Mouse (Mus musculus): ENCODE measurements around the gene Pga5. TPM values are rescaled to one million over a fixed set of nuclear protein-coding genes. Genes with fewer than 3 reads are reported as not detected.

Gene Pga5
- not detected in 2 replicates for polyA plus RNA-seq (2016; fragmentation: Nextera tagmentation; extraction: Ambion mirVana)

DNA sequence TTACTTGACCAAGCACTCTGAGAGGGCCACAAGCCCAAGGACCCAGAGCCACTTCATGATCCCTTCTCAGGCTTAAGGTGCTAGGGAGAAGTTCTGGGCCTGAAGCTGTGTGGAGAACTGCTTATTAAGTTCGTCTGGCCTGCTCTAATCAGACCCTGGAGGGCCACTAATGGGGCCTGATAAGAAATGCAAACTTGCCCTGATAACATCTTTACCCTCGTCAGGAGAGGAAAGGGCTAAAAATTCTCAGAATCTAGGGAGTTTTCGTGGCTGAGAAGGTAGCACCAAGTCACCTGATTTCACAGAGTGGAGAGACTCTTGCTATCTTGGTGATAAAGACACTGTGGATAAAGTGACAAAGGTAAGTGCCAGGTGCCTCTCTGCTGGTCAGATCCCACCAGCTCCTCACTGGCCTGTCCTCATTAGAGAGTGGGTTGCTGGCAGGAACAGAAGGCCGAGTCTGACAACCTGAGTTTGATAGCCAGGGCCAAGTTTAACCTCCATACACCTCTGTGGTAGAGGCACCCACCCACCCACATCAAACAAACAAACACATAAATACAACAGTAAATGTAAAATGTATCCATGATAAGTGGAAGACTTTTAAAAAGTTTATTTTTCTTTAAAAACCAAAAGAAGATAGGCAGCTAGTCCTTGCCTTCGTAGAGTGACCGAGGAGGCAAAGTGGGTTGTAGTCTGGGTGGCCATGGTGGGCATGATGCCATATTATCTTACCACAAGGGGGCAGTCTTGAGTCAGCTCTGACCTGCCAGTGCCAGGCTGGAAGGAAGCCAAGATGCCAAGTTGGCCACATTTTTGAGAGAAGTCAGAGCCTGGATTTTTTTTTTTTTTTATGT, at the start of gene Pga5:
Pga5 (minus strand) TSS at position 157 of the 857 bp plus-strand sequence.
- no peak within 1 kb of the TSS for H3K4me3 ChIP-seq
- H3K4me2 ChIP-seq (replicated peaks), result no peak within 1 kb of the TSS
- peak; percentile 72; the same call in 1 of the 2 replicates for ATAC-seq (ENCODE audit: low FRiP score)
- H3K4me1 ChIP-seq, result no peaks in the 10 kb centered on the region
- WGBS, result 50% methylated on average over 6 of the region's 6 CpGs
- no peaks in the 10 kb centered on the region for H3K36me3 ChIP-seq
- H3K27ac ChIP-seq, result no peak within 1 kb of the TSS
- no peak within 1 kb of the TSS for H3K9ac ChIP-seq
- no peaks in the 10 kb centered on the region for H3K9me3 ChIP-seq (replicated peaks)
- no peaks in the 10 kb centered on the region; the same call in 1 of the 2 replicates for H3K27me3 ChIP-seq

DNA sequence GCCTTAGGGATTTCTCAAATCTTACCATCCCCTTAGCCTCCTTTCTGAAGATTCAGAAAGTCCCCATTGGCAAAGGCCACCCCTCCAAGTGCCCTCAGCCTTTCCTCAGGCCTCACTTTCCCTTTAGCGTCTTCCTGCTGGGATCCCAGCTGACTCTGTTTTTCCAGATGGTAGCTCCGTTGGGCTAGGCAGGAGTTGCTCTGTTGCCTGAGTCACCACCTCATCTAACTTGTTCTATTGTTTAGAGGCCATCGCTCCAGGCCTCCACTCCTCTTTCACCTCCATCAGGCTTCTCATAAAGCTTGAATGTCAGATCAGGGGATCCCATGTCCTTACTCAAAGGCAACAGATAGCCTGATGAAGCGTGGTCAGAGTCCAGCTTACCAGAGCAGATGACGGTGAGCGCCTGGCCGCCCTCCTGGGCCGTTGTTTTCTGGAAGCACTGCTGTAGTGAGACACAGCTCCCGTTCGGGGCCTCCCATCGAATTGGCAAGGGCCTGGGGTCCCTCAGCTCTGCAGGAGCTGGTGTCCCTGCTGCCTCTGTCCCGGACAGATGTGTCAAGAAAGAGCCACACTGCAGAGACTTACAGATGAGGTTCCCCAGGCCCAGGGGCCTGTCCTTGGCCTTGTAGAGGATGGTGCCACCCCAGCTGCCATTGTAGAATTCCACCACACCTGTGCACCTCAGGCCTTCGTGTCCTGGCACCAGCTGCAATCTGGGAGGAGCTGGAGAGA, 46.9 kb upstream of the Pga5 start:
- H3K27ac ChIP-seq, result no peak overlapping the region
- H3K4me3 ChIP-seq, result no peak overlapping the region
- H3K4me2 ChIP-seq (replicated peaks), result no peak overlapping the region
- no peaks in the 10 kb centered on the region for H3K36me3 ChIP-seq
- H3K9ac ChIP-seq, result no peak overlapping the region
- 68% methylated on average over 13 of the region's 13 CpGs for WGBS
- ATAC-seq (ENCODE audit: low FRiP score), result no peak
- H3K9me3 ChIP-seq (replicated peaks), result no peaks in the 10 kb centered on the region
- H3K27me3 ChIP-seq, result no peaks in the 10 kb centered on the region
- H3K4me1 ChIP-seq, result peaks cover 22% of the 10 kb centered on the region

DNA sequence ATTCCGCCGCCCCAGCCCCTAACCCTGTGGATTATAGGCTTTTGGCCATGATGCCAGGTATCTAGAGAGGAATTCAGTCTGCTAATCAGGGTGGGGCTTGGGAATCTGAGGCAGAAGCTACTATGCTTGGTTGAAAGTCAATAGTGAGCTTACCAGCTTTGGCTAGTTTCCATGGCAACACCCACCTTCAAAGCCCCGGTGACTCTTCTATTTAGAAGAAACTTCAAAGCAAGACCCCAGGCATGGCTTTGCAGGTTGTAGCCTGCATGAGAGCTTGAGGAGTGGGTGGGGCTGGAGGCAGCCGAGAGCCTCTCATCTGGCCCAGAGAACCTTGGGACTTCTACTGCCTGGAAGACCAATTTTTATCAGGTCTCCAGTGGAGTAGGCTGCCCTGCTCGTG, 45.8 kb upstream of the Pga5 start:
- Histone ChIP-seq H3K36me3 (no peaks in the 10 kb centered on the region), H3K4me1 (peaks cover 28% of the 10 kb centered on the region), H3K9ac (no peak overlapping the region), H3K4me3 (no peak overlapping the region), H3K27ac (no peak overlapping the region), H3K4me2 (replicated peaks) (no peak overlapping the region), H3K9me3 (replicated peaks) (no peaks in the 10 kb centered on the region), H3K27me3 (no peaks in the 10 kb centered on the region)
- 42% methylated on average over 5 of the region's 5 CpGs for WGBS
- ATAC-seq (ENCODE audit: low FRiP score), result no peak

DNA sequence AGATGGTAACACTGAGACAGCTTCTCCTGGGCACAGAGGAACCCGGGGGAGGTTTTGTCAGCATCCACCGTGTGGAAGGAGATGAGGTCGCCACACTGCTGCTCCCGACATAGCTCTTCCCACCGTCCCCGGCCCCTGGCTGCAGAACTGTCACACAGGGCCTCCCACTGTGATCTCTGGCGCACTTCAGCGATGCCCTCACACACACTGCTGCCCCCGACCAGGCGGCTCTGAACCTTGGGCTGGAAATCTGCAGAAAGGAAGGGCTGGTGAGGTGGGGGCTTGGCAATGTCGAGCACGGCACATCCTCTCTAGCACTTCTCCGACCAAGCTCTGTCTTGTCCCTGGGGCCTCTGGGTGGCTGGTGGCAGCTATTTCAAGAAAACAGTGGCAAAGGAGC, 45.2 kb upstream of the Pga5 start:
- 19% methylated on average over 13 of the region's 13 CpGs for WGBS
- Histone ChIP-seq H3K27ac (no peak overlapping the region), H3K9me3 (replicated peaks) (no peaks in the 10 kb centered on the region), H3K4me2 (replicated peaks) (no peak overlapping the region), H3K36me3 (no peaks in the 10 kb centered on the region), H3K27me3 (no peaks in the 10 kb centered on the region), H3K9ac (no peak overlapping the region), H3K4me3 (no peak overlapping the region), H3K4me1 (peaks cover 28% of the 10 kb centered on the region)
- ATAC-seq (ENCODE audit: low FRiP score), result no peak

DNA sequence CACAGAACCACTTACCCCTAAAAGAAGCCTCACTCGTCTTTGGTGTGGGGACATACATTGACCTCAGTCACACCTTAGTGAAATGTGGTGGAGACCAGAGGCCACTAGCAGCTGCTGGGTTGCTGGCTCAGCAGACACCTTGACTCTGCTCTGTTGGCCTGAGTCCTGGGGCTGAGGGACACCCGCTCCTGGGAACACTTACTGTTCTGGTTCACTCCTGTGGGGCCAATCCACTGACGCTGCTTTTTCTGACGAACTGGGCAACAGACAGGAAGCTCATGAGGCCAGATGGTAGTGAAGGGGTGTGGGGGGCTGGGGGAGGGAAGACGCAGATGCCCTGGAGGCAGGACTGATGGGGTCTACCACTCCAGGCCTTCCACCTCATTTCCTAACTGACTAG, 43.2 kb upstream of the Pga5 start:
- no peak overlapping the region for H3K9ac ChIP-seq
- H3K27ac ChIP-seq, result no peak overlapping the region
- no peaks in the 10 kb centered on the region for H3K36me3 ChIP-seq
- ATAC-seq (ENCODE audit: low FRiP score), result no peak
- 62% methylated on average over 5 of the region's 5 CpGs for WGBS
- H3K27me3 ChIP-seq, result no peaks in the 10 kb centered on the region
- H3K4me2 ChIP-seq (replicated peaks), result no peak overlapping the region
- no peaks in the 10 kb centered on the region for H3K9me3 ChIP-seq (replicated peaks)
- H3K4me3 ChIP-seq, result no peak overlapping the region
- H3K4me1 ChIP-seq, result peaks cover 28% of the 10 kb centered on the region

DNA sequence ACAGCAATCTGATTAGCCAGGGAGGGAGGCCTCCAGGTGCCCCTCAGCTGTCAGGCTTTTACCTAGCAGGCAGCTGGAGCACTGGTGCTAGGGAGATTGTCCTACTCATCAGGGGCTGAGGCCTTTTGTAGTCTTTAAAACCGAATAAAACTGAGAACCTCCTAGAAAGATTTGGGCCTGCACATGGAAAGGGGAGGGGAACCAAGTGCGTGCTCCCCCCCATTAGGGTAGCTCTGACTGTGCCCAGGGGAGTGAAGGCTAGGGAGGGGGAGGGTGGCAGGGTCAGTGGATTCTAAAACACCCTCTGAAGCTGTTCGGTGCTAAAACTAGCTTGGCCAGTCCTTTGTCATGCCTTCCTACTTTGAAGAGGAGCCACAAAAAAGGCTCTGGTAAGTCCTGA, 42.7 kb upstream of the Pga5 start:
- H3K27me3 ChIP-seq, result no peaks in the 10 kb centered on the region
- peaks cover 28% of the 10 kb centered on the region for H3K4me1 ChIP-seq
- no peak overlapping the region for H3K4me2 ChIP-seq (replicated peaks)
- 36% methylated on average over 3 of the region's 3 CpGs for WGBS
- no peaks in the 10 kb centered on the region for H3K36me3 ChIP-seq
- no peak overlapping the region for H3K4me3 ChIP-seq
- no peak for ATAC-seq (ENCODE audit: low FRiP score)
- H3K27ac ChIP-seq, result peak overlapping the region; percentile 62
- no peak overlapping the region for H3K9ac ChIP-seq
- H3K9me3 ChIP-seq (replicated peaks), result no peaks in the 10 kb centered on the region

DNA sequence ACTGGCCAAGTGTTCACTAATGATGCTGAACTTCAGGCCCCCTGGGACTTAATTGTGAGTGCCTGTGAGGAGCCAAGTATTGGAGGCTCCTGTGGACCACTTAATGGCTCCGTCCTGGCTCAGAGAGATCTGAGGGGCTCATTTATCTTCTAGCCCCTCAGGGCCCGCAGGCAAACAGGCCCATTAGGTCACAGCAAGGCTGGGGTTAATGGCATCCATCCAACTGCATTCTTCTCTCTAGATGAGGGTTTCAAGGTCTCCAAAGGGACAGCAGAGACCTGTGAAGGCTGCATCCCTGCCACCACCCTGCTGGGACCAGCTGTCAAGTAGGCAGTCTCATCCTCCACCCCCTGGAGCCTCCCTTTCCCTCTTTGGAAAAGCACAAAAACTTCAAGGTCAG, 41.9 kb upstream of the Pga5 start:
- Histone ChIP-seq H3K36me3 (no peaks in the 10 kb centered on the region), H3K27me3 (no peaks in the 10 kb centered on the region), H3K4me2 (replicated peaks) (no peak overlapping the region), H3K4me3 (no peak overlapping the region), H3K27ac (peak overlapping the region; percentile 62; the same call in 1 of the 2 replicates), H3K9ac (no peak overlapping the region), H3K4me1 (peaks cover 28% of the 10 kb centered on the region), H3K9me3 (replicated peaks) (no peaks in the 10 kb centered on the region)
- 31% methylated on average over 2 of the region's 2 CpGs for WGBS
- ATAC-seq (ENCODE audit: low FRiP score), result peak; percentile 60

DNA sequence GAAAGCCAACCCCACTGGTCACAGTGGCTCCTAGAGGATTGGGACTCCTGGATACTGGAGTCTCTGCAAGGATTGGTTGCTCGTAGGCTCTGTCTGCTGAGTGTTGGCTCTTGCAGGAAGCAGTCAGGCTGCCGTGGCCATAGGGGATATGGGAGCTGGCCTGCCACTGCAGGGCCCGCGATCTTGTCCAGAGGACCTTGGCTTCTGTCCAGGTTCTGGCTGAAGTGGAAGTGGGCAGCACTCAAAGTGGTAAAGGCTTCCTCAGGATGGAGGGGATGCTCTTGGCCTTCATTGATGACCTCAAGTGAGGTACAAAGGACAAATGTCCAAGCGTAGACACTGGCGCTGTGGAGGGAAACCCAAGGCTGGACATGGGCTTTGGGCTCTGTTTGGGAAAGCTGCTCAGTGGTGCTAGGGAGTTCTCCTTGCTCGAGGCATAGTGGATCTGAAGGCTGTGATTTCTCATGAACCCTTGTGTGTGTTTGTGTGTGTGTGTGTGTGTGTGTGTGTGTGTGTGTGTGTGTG, 40.4 kb upstream of the Pga5 start:
- no peak for ATAC-seq (ENCODE audit: low FRiP score)
- no peak overlapping the region for H3K27ac ChIP-seq
- H3K4me1 ChIP-seq, result peaks cover 31% of the 10 kb centered on the region
- no peaks in the 10 kb centered on the region for H3K9me3 ChIP-seq (replicated peaks)
- no peaks in the 10 kb centered on the region for H3K27me3 ChIP-seq
- H3K36me3 ChIP-seq, result peaks cover 7% of the 10 kb centered on the region
- no peak overlapping the region for H3K4me3 ChIP-seq
- H3K4me2 ChIP-seq (replicated peaks), result no peak overlapping the region
- 79% methylated on average over 7 of the region's 7 CpGs for WGBS
- H3K9ac ChIP-seq, result no peak overlapping the region

DNA sequence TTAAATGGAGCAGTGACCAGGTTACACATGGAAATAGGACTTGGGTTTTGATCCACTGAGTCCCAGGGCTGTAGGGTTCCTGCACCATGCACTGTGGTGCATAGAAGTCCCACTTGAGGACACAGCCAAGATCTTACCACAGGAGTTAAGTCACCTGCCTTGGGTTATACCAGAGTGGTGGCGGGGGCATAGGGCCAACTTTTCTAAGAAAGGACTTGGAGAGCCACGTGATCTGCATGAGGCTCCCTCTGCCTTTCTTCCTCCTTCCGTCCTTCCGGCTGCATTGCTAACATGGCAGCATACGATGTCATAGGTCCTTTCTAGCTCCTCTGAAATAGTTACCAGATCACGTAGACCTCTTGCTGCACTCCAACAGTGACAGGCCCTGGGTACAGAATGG, 37.6 kb upstream of the Pga5 start:
- 86% methylated on average over 6 of the region's 6 CpGs for WGBS

DNA sequence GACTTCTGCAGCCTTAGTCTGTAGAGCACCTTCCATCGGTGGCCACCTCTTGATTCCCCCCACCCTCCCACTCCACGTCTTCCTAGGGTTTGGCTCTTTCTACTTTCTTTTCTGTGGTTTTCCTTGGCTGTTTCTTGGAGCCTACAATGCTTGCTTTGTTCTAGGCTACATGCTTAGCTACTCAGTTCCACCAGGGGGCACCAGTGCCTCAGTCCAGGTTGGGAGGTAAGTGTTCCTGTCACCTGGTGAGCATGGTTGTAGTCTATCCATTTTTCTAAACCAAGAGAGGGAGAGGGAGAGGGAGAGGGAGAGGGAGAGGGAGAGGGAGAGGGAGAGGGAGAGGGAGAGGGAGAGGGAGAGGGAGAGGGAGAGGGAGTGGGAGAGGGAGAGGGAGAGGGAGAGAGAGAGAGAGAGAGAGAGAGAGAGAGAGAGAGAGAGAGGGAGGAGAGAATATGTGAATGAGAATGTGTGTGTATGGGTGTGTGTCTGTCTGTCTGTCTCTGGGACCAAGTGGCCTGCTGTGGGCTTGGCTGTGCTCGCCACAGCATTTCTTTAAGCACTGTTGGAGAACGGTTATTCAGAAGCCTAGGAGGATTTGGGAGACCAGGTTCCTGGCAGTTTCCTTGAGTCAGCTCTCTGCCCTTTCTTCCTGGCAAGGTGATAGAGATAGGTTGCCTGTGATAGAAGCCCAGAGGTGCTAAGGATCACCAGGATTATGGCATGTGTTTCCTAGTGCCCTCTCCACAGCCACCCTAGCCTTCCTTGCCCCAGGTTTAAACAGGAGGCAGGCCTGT, 37.0 kb upstream of the Pga5 start:
- Histone ChIP-seq H3K9ac (no peak overlapping the region), H3K27ac (peak overlapping the region; percentile 44; the same call in 1 of the 2 replicates), H3K27me3 (no peaks in the 10 kb centered on the region), H3K4me3 (no peak overlapping the region), H3K9me3 (replicated peaks) (no peaks in the 10 kb centered on the region), H3K4me1 (peaks cover 17% of the 10 kb centered on the region), H3K36me3 (peaks cover 35% of the 10 kb centered on the region), H3K4me2 (replicated peaks) (no peak overlapping the region)
- WGBS, result 47% methylated on average over 4 of the region's 4 CpGs
- ATAC-seq (ENCODE audit: low FRiP score), result peak; percentile 63

More for the DNA sequence above, 37.6 kb upstream of the Pga5 start:
- peaks cover 35% of the 10 kb centered on the region for H3K36me3 ChIP-seq
- ATAC-seq (ENCODE audit: low FRiP score), result no peak
- H3K9me3 ChIP-seq (replicated peaks), result no peaks in the 10 kb centered on the region
- H3K27ac ChIP-seq, result no peak overlapping the region
- peaks cover 19% of the 10 kb centered on the region for H3K4me1 ChIP-seq
- H3K4me2 ChIP-seq (replicated peaks), result no peak overlapping the region
- H3K9ac ChIP-seq, result no peak overlapping the region
- H3K4me3 ChIP-seq, result no peak overlapping the region
- no peaks in the 10 kb centered on the region for H3K27me3 ChIP-seq

DNA sequence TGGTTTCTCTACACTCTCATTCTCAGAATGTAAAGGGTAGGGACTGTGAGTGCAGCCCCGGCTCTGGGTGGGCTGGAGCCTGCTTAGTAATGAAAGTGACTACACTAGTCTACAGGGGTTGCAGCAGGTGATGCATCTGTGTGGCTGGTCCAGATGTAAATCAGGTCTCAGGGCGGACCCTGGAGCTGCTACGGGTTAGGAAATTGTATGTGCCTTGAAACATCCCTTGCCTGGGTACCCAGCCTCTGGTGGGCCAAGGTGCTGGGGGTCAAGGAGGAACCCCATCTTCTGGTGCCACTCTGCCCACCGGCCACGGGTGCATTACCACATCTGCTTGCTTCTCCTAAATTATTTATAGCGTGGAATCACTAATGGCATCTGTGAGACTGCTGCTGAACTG, 36.3 kb upstream of the Pga5 start:
- H3K4me2 ChIP-seq (replicated peaks), result no peak overlapping the region
- peaks cover 17% of the 10 kb centered on the region for H3K4me1 ChIP-seq
- H3K27me3 ChIP-seq, result no peaks in the 10 kb centered on the region
- H3K9me3 ChIP-seq (replicated peaks), result no peaks in the 10 kb centered on the region
- peak overlapping the region; percentile 44 for H3K27ac ChIP-seq
- H3K4me3 ChIP-seq, result no peak overlapping the region
- 85% methylated on average over 6 of the region's 6 CpGs for WGBS
- ATAC-seq (ENCODE audit: low FRiP score), result no peak
- peaks cover 37% of the 10 kb centered on the region for H3K36me3 ChIP-seq
- H3K9ac ChIP-seq, result no peak overlapping the region

DNA sequence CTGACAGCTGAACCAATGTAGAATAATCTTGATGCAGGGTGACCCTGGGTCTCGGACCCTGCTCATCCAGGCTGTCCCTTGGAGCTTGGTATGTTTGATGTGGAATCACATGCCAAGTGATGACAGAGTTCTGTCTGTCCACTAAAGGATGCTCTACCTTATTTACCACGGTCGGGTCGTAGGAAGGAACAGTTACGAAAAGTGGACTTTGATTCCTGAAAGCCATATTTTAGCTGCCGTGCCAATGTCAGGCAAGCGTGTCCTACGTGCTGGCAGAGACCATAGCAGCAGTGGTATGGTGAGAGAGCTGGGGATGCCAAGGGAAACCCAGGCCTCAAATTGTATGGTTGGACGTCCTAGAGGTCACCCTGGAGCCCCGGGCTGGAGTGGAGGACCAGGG, 35.7 kb upstream of the Pga5 start:
- H3K9ac ChIP-seq, result no peak overlapping the region

More for the DNA sequence above, 35.7 kb upstream of the Pga5 start:
- no peaks in the 10 kb centered on the region for H3K27me3 ChIP-seq
- H3K4me2 ChIP-seq (replicated peaks), result no peak overlapping the region
- H3K9me3 ChIP-seq (replicated peaks), result no peaks in the 10 kb centered on the region
- no peak for ATAC-seq (ENCODE audit: low FRiP score)
- H3K36me3 ChIP-seq, result peaks cover 39% of the 10 kb centered on the region
- WGBS, result 91% methylated on average over 10 of the region's 10 CpGs
- no peak overlapping the region for H3K4me3 ChIP-seq
- no peak overlapping the region for H3K27ac ChIP-seq
- H3K4me1 ChIP-seq, result peaks cover 20% of the 10 kb centered on the region
